Mouse (Mus musculus) heart, adult 8-10 months (tissue): ENCODE measurements around the gene Cpeb1. TPM values are rescaled to one million over a fixed set of nuclear protein-coding genes. Genes with fewer than 3 reads are reported as not detected.
A peak's percentile ranks its signal among the peaks of the same experiment; 100 is the strongest.

Source experiments
- DNase-seq: peaks from one replicate; pipeline ENCODE4 v3.0.0; 2022; ENCODE audit warnings: low spot score
- total RNA-seq, 4 experiments: library from RNA; stranded (reverse); gene quantifications; 2 replicates each; pipeline ENCODE4 v1.2.4; 2022

Cpeb1 gene
- total RNA-seq, 4 experiments from 2014 or later, result 16.6 to 21.5 (median 20.8) TPM

- no peak for DNase-seq
Observed at GRCm38 (mm10) chr7:81371811-81372210, 83.5 kb downstream of the Cpeb1 start.

GRCm38 (mm10) chr7:81369724-81370123 lies 85.5 kb downstream of the Cpeb1 start:
- no peak for DNase-seq

GRCm38 (mm10) chr7:81367946-81368345 lies 87.3 kb downstream of the Cpeb1 start:
- no peak for DNase-seq

- no peak for DNase-seq
Observed at GRCm38 (mm10) chr7:81356975-81357374, 98.3 kb downstream of the Cpeb1 start.

GRCm38 (mm10) chr7:81356360-81356759 lies 98.9 kb downstream of the Cpeb1 start:
- DNase-seq, result no peak

GRCm38 (mm10) chr7:81355746-81356145 lies 99.5 kb downstream of the Cpeb1 start:
- no peak for DNase-seq

GRCm38 (mm10) chr7:81351826-81352225 lies 103.4 kb downstream of the Cpeb1 start:
- DNase-seq, result no peak

GRCm38 (mm10) chr7:81348206-81348605 lies 107.1 kb downstream of the Cpeb1 start:
- DNase-seq, result no peak

- DNase-seq, result no peak
Observed at GRCm38 (mm10) chr7:81345447-81346170, 109.7 kb downstream of the Cpeb1 start.

GRCm38 (mm10) chr7:81344544-81345446 lies 110.5 kb downstream of the Cpeb1 start, which contains the start of gene Rps17:
Gene Rps17, minus strand, starts transcription at chr7:81345254.
- DNase-seq, result peak; percentile 95

- DNase-seq, result no peak
Observed at GRCm38 (mm10) chr7:81343831-81344230, 111.4 kb downstream of the Cpeb1 start.

GRCm38 (mm10) chr7:81343316-81343715 lies 111.9 kb downstream of the Cpeb1 start:
- no peak for DNase-seq

- no peak for DNase-seq
Observed at GRCm38 (mm10) chr7:81342356-81343094, 112.7 kb downstream of the Cpeb1 start.

GRCm38 (mm10) chr7:81341563-81341962 lies 113.7 kb downstream of the Cpeb1 start:
- peak; percentile 35 for DNase-seq

- DNase-seq, result no peak
Observed at GRCm38 (mm10) chr7:81339783-81340182, 115.5 kb downstream of the Cpeb1 start.

- no peak for DNase-seq
Observed at GRCm38 (mm10) chr7:81338522-81338873, 116.8 kb downstream of the Cpeb1 start.

GRCm38 (mm10) chr7:81337785-81338521 lies 117.3 kb downstream of the Cpeb1 start:
- no peak for DNase-seq

GRCm38 (mm10) chr7:81336432-81336786 lies 118.9 kb downstream of the Cpeb1 start:
- peak; percentile 41 for DNase-seq

- DNase-seq, result peak; percentile 39
Observed at GRCm38 (mm10) chr7:81335705-81336431, 119.4 kb downstream of the Cpeb1 start.

- DNase-seq, result no peak
Observed at GRCm38 (mm10) chr7:81331851-81332250, 123.4 kb downstream of the Cpeb1 start.

GRCm38 (mm10) chr7:81330767-81331166 lies 124.5 kb downstream of the Cpeb1 start:
- no peak for DNase-seq
